Mouse (Mus musculus) kidney, postnatal 0 days (tissue): ENCODE data around the gene Fyttd1. TPM values are rescaled to one million over a fixed set of nuclear protein-coding genes. Genes with fewer than 3 reads are reported as not detected.
A peak's percentile ranks its signal among the peaks of the same experiment; 100 is the strongest.
"Not testable (repeated sequence)": the region's sequence is repeated elsewhere in the genome, so short reads cannot be mapped to it uniquely, and the experiment has no call there.

Source experiments
- ATAC-seq: fragments of 200-750 bp; cut with Nextera tagmentation; replicated peaks from 2 replicates; pipeline ENCODE4 v1.8.0; 2017; ENCODE audit warnings: low read depth, moderate number of reproducible peaks, moderate TSS enrichment, moderate library complexity; ENCODE audit not compliant: low FRiP score
- DNase-seq: peaks from one replicate; pipeline ENCODE4 v3.0.0-alpha.2; 2016; ENCODE audit warnings: low spot score
- H3K27ac ChIP-seq: fragments of 300-500 bp; sonication (generic); 2 replicates; pipeline ENCODE4 v1.5.1; 2014; ENCODE audit warnings: mild to moderate bottlenecking
- H3K27me3 ChIP-seq: fragments of 300-500 bp; sonication (generic); 2 replicates; pipeline ENCODE4 v1.6.1; 2014; ENCODE audit warnings: low read length, mixed read lengths; ENCODE audit not compliant: insufficient read depth
- H3K36me3 ChIP-seq: fragments of 300-500 bp; sonication (generic); 2 replicates; pipeline ENCODE4 v1.6.1; 2014; ENCODE audit warnings: low read length, mixed read lengths; ENCODE audit not compliant: insufficient read depth
- H3K4me1 ChIP-seq: fragments of 300-500 bp; sonication (generic); replicated peaks from 2 replicates; pipeline ENCODE4 v1.6.1; 2014; ENCODE audit warnings: antibody characterized with exemption, low read length, mixed read lengths; ENCODE audit not compliant: insufficient read depth
- H3K4me2 ChIP-seq: fragments of 300-500 bp; sonication (generic); 2 replicates; pipeline ENCODE4 v1.6.1; 2014; ENCODE audit warnings: mild to moderate bottlenecking, low read length, moderate library complexity, mixed read lengths
- H3K4me3 ChIP-seq: fragments of 300-500 bp; sonication (generic); replicated peaks from 2 replicates; pipeline ENCODE4 v1.5.1; 2014; ENCODE audit warnings: low read depth, low read length
- H3K9ac ChIP-seq: fragments of 300-500 bp; sonication (generic); 2 replicates; pipeline ENCODE4 v1.6.1; 2014; ENCODE audit warnings: low read depth, low read length
- H3K9me3 ChIP-seq: fragments of 300-500 bp; sonication (generic); replicated peaks from 2 replicates; pipeline ENCODE4 v1.6.1; 2016; ENCODE audit warnings: low read length, inconsistent platforms, mixed read lengths
- CTCF ChIP-seq: IDR thresholded peaks from 2 replicates; pipeline ENCODE4 v1.5.1; 2016; ENCODE audit warnings: antibody characterized with exemption, low read depth, mild to moderate bottlenecking, moderate library complexity
- WGBS: fragments of 180-500 bp; shearing (Covaris S2); extraction: QIAGEN DNeasy Blood & Tissue Kit; methylation state at CpG from one replicate; pipeline ENCODE4 v1.1.7; 2014; 5-methylcytosine and 5-hydroxymethylcytosine counted together
- polyA plus RNA-seq: library from polyadenylated mRNA; unstranded; fragments of >200 nt; fragmentation: Nextera tagmentation; extraction: Ambion mirVana; gene quantifications from 2 replicates; pipeline ENCODE4 v1.2.1, GENCODE M21; 2015

Gene Fyttd1
- polyA plus RNA-seq, 1 experiment from 2014 or later = 113 TPM

- Histone ChIP-seq H3K27ac (no peak overlapping the region), H3K27me3 (no peaks in the 10 kb centered on the region), H3K36me3 (no peaks in the 10 kb centered on the region), H3K4me2 (no peak overlapping the region), H3K9me3 (no peaks in the 10 kb centered on the region), H3K4me3 (no peak overlapping the region), H3K9ac (no peak overlapping the region), H3K4me1 (no peaks in the 10 kb centered on the region)
- WGBS = 87% methylated on average over 2 of the region's 2 CpGs
- TF ChIP-seq CTCF = no peak
- DNase-seq (no peak), ATAC-seq (no peak)
Measured at GRCm38 (mm10) chr16:32937358-32937757, 60.1 kb downstream of the Fyttd1 start.

- DNase-seq, H3K4me1 ChIP-seq, H3K9ac ChIP-seq, ATAC-seq, H3K27ac ChIP-seq, H3K9me3 ChIP-seq, H3K4me3 ChIP-seq, H3K4me2 ChIP-seq, H3K36me3 ChIP-seq, H3K27me3 ChIP-seq: not testable (repeated sequence)
- 62% methylated on average over 3 of the region's 3 CpGs for WGBS
Measured at GRCm38 (mm10) chr16:32939301-32939700, 62.0 kb downstream of the Fyttd1 start.

- not testable (repeated sequence) for H3K4me3 ChIP-seq, ATAC-seq, H3K9me3 ChIP-seq, H3K4me1 ChIP-seq, H3K9ac ChIP-seq, H3K4me2 ChIP-seq, H3K27ac ChIP-seq, H3K27me3 ChIP-seq, H3K36me3 ChIP-seq, DNase-seq
- 96% methylated on average over 4 of the region's 4 CpGs for WGBS
Measured at GRCm38 (mm10) chr16:32939716-32940115, 62.4 kb downstream of the Fyttd1 start.

GRCm38 (mm10) chr16:32941226-32941625, 63.9 kb downstream of the Fyttd1 start:
- H3K27me3 ChIP-seq, DNase-seq, H3K4me2 ChIP-seq, H3K4me1 ChIP-seq, H3K9ac ChIP-seq, ATAC-seq, H3K9me3 ChIP-seq, H3K36me3 ChIP-seq, H3K4me3 ChIP-seq, H3K27ac ChIP-seq: not testable (repeated sequence)
- 88% methylated on average over 1 of the region's 2 CpGs for WGBS

- no peaks in the 10 kb centered on the region; the same call in 1 of the 2 replicates for H3K4me1 ChIP-seq
- H3K27me3 ChIP-seq = no peaks in the 10 kb centered on the region
- H3K4me2 ChIP-seq = no peak overlapping the region
- DNase-seq (peak; percentile 76), ATAC-seq (no peak)
- 38% methylated on average over 5 of the region's 5 CpGs for WGBS
- no peak overlapping the region for H3K9ac ChIP-seq
- TF ChIP-seq CTCF = no peak
- H3K9me3 ChIP-seq = no peaks in the 10 kb centered on the region; the same call in 1 of the 2 replicates
- H3K27ac ChIP-seq = no peak overlapping the region
- H3K4me3 ChIP-seq = no peak overlapping the region
- no peaks in the 10 kb centered on the region for H3K36me3 ChIP-seq
Measured at GRCm38 (mm10) chr16:32942694-32943093, 65.4 kb downstream of the Fyttd1 start.

GRCm38 (mm10) chr16:32945379-32945778, 68.1 kb downstream of the Fyttd1 start:
- Histone ChIP-seq H3K27ac (no peak overlapping the region), H3K4me2 (no peak overlapping the region), H3K9ac (no peak overlapping the region), H3K9me3 (no peaks in the 10 kb centered on the region; the same call in 1 of the 2 replicates), H3K27me3 (no peaks in the 10 kb centered on the region), H3K36me3 (no peaks in the 10 kb centered on the region), H3K4me3 (no peak overlapping the region), H3K4me1 (no peaks in the 10 kb centered on the region; the same call in 1 of the 2 replicates)
- no peak for DNase-seq
- ATAC-seq = no peak
- TF ChIP-seq CTCF = no peak
- WGBS = 82% methylated on average over 5 of the region's 5 CpGs

- H3K36me3 ChIP-seq = no peaks in the 10 kb centered on the region
- no peaks in the 10 kb centered on the region; the same call in 1 of the 2 replicates for H3K4me1 ChIP-seq
- WGBS = 41% methylated on average over 8 of the region's 8 CpGs
- TF ChIP-seq CTCF = no peak
- H3K4me3 ChIP-seq = no peak overlapping the region
- no peaks in the 10 kb centered on the region; the same call in 1 of the 2 replicates for H3K9me3 ChIP-seq
- DNase-seq (no peak), ATAC-seq (peak; percentile 40; the same call in 1 of the 2 replicates)
- no peak overlapping the region for H3K27ac ChIP-seq
- no peaks in the 10 kb centered on the region for H3K27me3 ChIP-seq
- H3K9ac ChIP-seq = no peak overlapping the region
- no peak overlapping the region for H3K4me2 ChIP-seq
Measured at GRCm38 (mm10) chr16:32948016-32948415, 70.7 kb downstream of the Fyttd1 start.
